Comparison of ENCODE assay signal across 17 mouse cellular contexts in the genomic region with DNA sequence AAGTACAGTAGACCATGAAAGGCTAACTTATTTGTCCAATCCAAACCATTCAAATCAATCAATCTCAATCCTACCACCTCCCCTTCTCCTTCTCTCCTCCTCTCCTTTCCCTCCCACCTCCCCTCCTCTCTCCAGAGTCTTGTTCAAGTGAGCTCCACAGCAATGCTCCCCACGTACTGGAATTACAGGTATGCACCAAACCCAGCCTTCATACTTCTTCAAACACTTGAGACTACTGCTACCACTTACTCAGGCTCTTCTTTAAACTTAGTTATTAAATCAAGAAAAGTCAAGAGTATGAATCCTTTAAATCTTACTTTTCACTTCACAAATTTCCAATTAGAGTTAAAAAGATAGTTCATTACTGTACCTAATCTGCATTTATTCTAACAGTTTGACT. TPM values are rescaled to one million over a fixed set of nuclear protein-coding genes. Genes with fewer than 3 reads are reported as not detected.
DNase-seq lines count a peak whose midpoint lies in the region; ATAC-seq and TF ChIP-seq lines count a peak whose summit lies in the region.
"Had no signal": no experiment of that assay in that cellular context is flagged by ENCODE, and none has a peak within 500 bp of the region (broad histone marks: within the 10 kb centered on the region; RNA-seq: fewer than 3 reads in every experiment).

No protein-coding gene starts in this region.

- peaks cover 8% of the 10 kb centered on the region; the same call in 1 of the 2 replicates for H3K4me1 ChIP-seq in heart, embryonic 11.5 days (ENCODE audit: control insufficient read depth, insufficient read depth, low read length)
- peaks cover 8% of the 10 kb centered on the region for H3K4me1 ChIP-seq in heart, adult 2 months (ENCODE audit: control insufficient read depth, insufficient read depth, low read length)
- H3K4me1 ChIP-seq in hindbrain, embryonic 13.5 days (replicated peaks): peaks cover 38% of the 10 kb centered on the region
- H3K4me1 ChIP-seq in hindbrain, embryonic 11.5 days (replicated peaks; ENCODE audit: control insufficient read depth, insufficient read depth, low read length): no peaks in the 10 kb centered on the region
- peaks cover 27% of the 10 kb centered on the region for H3K4me1 ChIP-seq in midbrain, embryonic 12.5 days
- peaks cover 31% of the 10 kb centered on the region for H3K4me1 ChIP-seq in midbrain, embryonic 10.5 days
- H3K4me1 ChIP-seq in liver, postnatal 0 days (ENCODE audit: insufficient read depth): peaks cover 11% of the 10 kb centered on the region; the same call in 1 of the 2 replicates

- TF ChIP-seq CTCF in heart, adult 2 months (IDR thresholded peaks at IDR 0.05): no peak
- TF ChIP-seq CTCF in liver, postnatal 0 days (IDR thresholded peaks at IDR 0.05; ENCODE audit: low read depth): no peak

- WGBS in heart, embryonic 11.5 days (ENCODE audit: insufficient replicate concordance): 29% methylated on average over 1 of the region's 1 CpGs
- WGBS in heart, adult 2 months: 41% methylated on average over 1 of the region's 1 CpGs
- WGBS in hindbrain, embryonic 13.5 days: 67% methylated on average over 1 of the region's 1 CpGs
- WGBS in hindbrain, embryonic 11.5 days: 60% methylated on average over 1 of the region's 1 CpGs
- 68% methylated on average over 1 of the region's 1 CpGs for WGBS in midbrain, embryonic 12.5 days
- 72% methylated on average over 1 of the region's 1 CpGs for WGBS in midbrain, embryonic 10.5 days
- 52% methylated on average over 1 of the region's 1 CpGs for WGBS in liver, postnatal 0 days (ENCODE audit: insufficient replicate concordance)

- H3K36me3 ChIP-seq in heart, embryonic 11.5 days (ENCODE audit: control insufficient read depth, insufficient read depth, low read length): no peaks in the 10 kb centered on the region
- peaks cover 10% of the 10 kb centered on the region for H3K36me3 ChIP-seq in heart, adult 2 months (ENCODE audit: control insufficient read depth, insufficient read depth, low read length)
- no peaks in the 10 kb centered on the region for H3K36me3 ChIP-seq in hindbrain, embryonic 13.5 days
- H3K36me3 ChIP-seq in hindbrain, embryonic 11.5 days (ENCODE audit: control insufficient read depth, insufficient read depth, low read length): no peaks in the 10 kb centered on the region
- H3K36me3 ChIP-seq in midbrain, embryonic 12.5 days: peaks cover 4% of the 10 kb centered on the region
- H3K36me3 ChIP-seq in midbrain, embryonic 10.5 days: peaks cover 37% of the 10 kb centered on the region
- H3K36me3 ChIP-seq in liver, postnatal 0 days (replicated peaks; ENCODE audit: insufficient read depth, low read length): 0 out of 2 replicates have a peak, but pooled peaks cover 3% of the 10 kb centered on the region
- H3K36me3 ChIP-seq: intestine, embryonic 15.5 days had no signal

- no peaks in the 10 kb centered on the region for H3K27me3 ChIP-seq in heart, embryonic 11.5 days (ENCODE audit: control insufficient read depth, insufficient read depth, low read length)
- H3K27me3 ChIP-seq in heart, adult 2 months (ENCODE audit: control insufficient read depth, insufficient read depth, low read length): no peaks in the 10 kb centered on the region
- no peaks in the 10 kb centered on the region for H3K27me3 ChIP-seq in hindbrain, embryonic 13.5 days
- no peaks in the 10 kb centered on the region for H3K27me3 ChIP-seq in hindbrain, embryonic 11.5 days (ENCODE audit: control insufficient read depth, insufficient read depth, low read length)
- H3K27me3 ChIP-seq in midbrain, embryonic 12.5 days: no peaks in the 10 kb centered on the region
- H3K27me3 ChIP-seq in midbrain, embryonic 10.5 days (ENCODE audit: low read depth, poor library complexity, severe bottlenecking): no peaks in the 10 kb centered on the region
- no peaks in the 10 kb centered on the region for H3K27me3 ChIP-seq in liver, postnatal 0 days (ENCODE audit: insufficient read depth, low read length)
- H3K27me3 ChIP-seq: intestine, embryonic 15.5 days; limb, embryonic 15.5 days had no signal

- ATAC-seq in heart, embryonic 11.5 days (replicated peaks; ENCODE audit: insufficient number of reproducible peaks, low FRiP score, low TSS enrichment): no peak
- no peak for ATAC-seq in hindbrain, embryonic 13.5 days (ENCODE audit: low FRiP score)
- ATAC-seq in hindbrain, embryonic 11.5 days (ENCODE audit: low FRiP score): no peak
- no peak for ATAC-seq in midbrain, embryonic 12.5 days (ENCODE audit: low FRiP score, low read depth)
- no peak for ATAC-seq in liver, postnatal 0 days
- ATAC-seq: intestine, embryonic 15.5 days had no signal

- intact Hi-C loops in heart, adult 2 months (cut with DNase I): no loop called here

- H3K79me2 ChIP-seq in heart, adult 2 months (replicated peaks; ENCODE audit: control insufficient read depth, insufficient read depth, low read length): peaks cover 5% of the 10 kb centered on the region

- no peak overlapping the region for H3K27ac ChIP-seq in heart, embryonic 11.5 days (ENCODE audit: low read depth, low read length)
- no peak overlapping the region for H3K27ac ChIP-seq in heart, adult 2 months
- H3K27ac ChIP-seq in hindbrain, embryonic 13.5 days: no peak overlapping the region
- H3K27ac ChIP-seq in hindbrain, embryonic 11.5 days (ENCODE audit: low read depth, low read length): no peak overlapping the region
- H3K27ac ChIP-seq in midbrain, embryonic 12.5 days (replicated peaks): no peak overlapping the region
- no peak overlapping the region for H3K27ac ChIP-seq in midbrain, embryonic 10.5 days (replicated peaks)
- no peak overlapping the region for H3K27ac ChIP-seq in liver, postnatal 0 days (ENCODE audit: low read depth)
- H3K27ac ChIP-seq: hindbrain, embryonic 10.5 days; intestine, embryonic 15.5 days; limb, embryonic 15.5 days had no signal

- peak overlapping the region; percentile 22 for H3K4me2 ChIP-seq in heart, embryonic 11.5 days
- H3K4me2 ChIP-seq in hindbrain, embryonic 13.5 days: 0 out of 2 replicates have a peak overlapping the region, but pooled peaks have one; percentile 21
- H3K4me2 ChIP-seq in hindbrain, embryonic 11.5 days (replicated peaks; ENCODE audit: low read depth, low read length): no peak overlapping the region
- peak overlapping the region; percentile 23; the same call in 1 of the 2 replicates for H3K4me2 ChIP-seq in midbrain, embryonic 12.5 days (replicated peaks)
- H3K4me2 ChIP-seq in liver, postnatal 0 days (ENCODE audit: low read depth, low read length): peak overlapping the region; percentile 9; the same call in 1 of the 2 replicates
- H3K4me2 ChIP-seq: intestine, embryonic 15.5 days had no signal

- H3K9me3 ChIP-seq in heart, embryonic 11.5 days (replicated peaks; ENCODE audit: control insufficient read depth, low read length): no peaks in the 10 kb centered on the region
- no peaks in the 10 kb centered on the region for H3K9me3 ChIP-seq in hindbrain, embryonic 13.5 days
- H3K9me3 ChIP-seq in hindbrain, embryonic 11.5 days (ENCODE audit: control insufficient read depth, low read length): no peaks in the 10 kb centered on the region
- no peaks in the 10 kb centered on the region for H3K9me3 ChIP-seq in midbrain, embryonic 12.5 days
- H3K9me3 ChIP-seq in midbrain, embryonic 10.5 days (replicated peaks): no peaks in the 10 kb centered on the region
- no peaks in the 10 kb centered on the region for H3K9me3 ChIP-seq in liver, postnatal 0 days (ENCODE audit: low read length)
- H3K9me3 ChIP-seq: hindbrain, embryonic 10.5 days; intestine, embryonic 15.5 days; limb, embryonic 15.5 days had no signal

- no peak for TF ChIP-seq POLR2A in heart, adult 2 months (IDR thresholded peaks at IDR 0.05; ENCODE audit: insufficient read depth, low read depth, low read length)

- no peak overlapping the region for H3K9ac ChIP-seq in heart, embryonic 11.5 days (ENCODE audit: low read depth, low read length)
- H3K9ac ChIP-seq in heart, adult 2 months (ENCODE audit: low read depth, low read length): no peak overlapping the region
- no peak overlapping the region for H3K9ac ChIP-seq in hindbrain, embryonic 13.5 days
- no peak overlapping the region for H3K9ac ChIP-seq in hindbrain, embryonic 11.5 days (ENCODE audit: low read depth, low read length)
- H3K9ac ChIP-seq in midbrain, embryonic 12.5 days (replicated peaks): no peak overlapping the region
- H3K9ac ChIP-seq in liver, postnatal 0 days (replicated peaks): no peak overlapping the region
- H3K9ac ChIP-seq: intestine, embryonic 15.5 days; limb, embryonic 15.5 days had no signal

- TF ChIP-seq EP300 in heart, adult 2 months (IDR thresholded peaks at IDR 0.05; ENCODE audit: insufficient read depth, low read depth, low read length): no peak
- TF ChIP-seq EP300 in liver, postnatal 0 days (IDR thresholded peaks at IDR 0.05; ENCODE audit: low read depth): no peak

- DNase-seq in heart, adult 2 months: no peak
- DNase-seq in hindbrain, embryonic 11.5 days (ENCODE audit: low spot score): no peak
- DNase-seq in midbrain, embryonic 10.5 days (ENCODE audit: low spot score): no peak
- no peak for DNase-seq in liver, postnatal 0 days
- no peak for DNase-seq in natural killer cell, adult 2 months (ENCODE audit: low spot score in 2 of 2)
- DNase-seq: adrenal gland, postnatal 10 days; B cell, adult 2 months; cerebellum, adult 11-12 months; cerebellum, postnatal 25 days; gastrocnemius, postnatal 14 days; thymus, postnatal 25 days had no signal

- no peak overlapping the region for H3K4me3 ChIP-seq in heart, embryonic 11.5 days (ENCODE audit: low read depth, low read length)
- no peak overlapping the region for H3K4me3 ChIP-seq in heart, adult 2 months
- no peak overlapping the region for H3K4me3 ChIP-seq in hindbrain, embryonic 13.5 days
- no peak overlapping the region for H3K4me3 ChIP-seq in hindbrain, embryonic 11.5 days (ENCODE audit: low read depth, low read length)
- H3K4me3 ChIP-seq in midbrain, embryonic 12.5 days: no peak overlapping the region
- no peak overlapping the region; the same call in 1 of the 2 replicates for H3K4me3 ChIP-seq in midbrain, embryonic 10.5 days
- H3K4me3 ChIP-seq in liver, postnatal 0 days (ENCODE audit: low read depth, low read length): no peak overlapping the region
- H3K4me3 ChIP-seq: intestine, embryonic 15.5 days; limb, embryonic 15.5 days had no signal

RNA-seq across cellular contexts. Expression of gene Hnrnpll, which starts 3.6 kb away (rescaled TPM):
- 51.5 and 53.4 TPM in 2 replicates for polyA plus RNA-seq in heart, embryonic 11.5 days (2014; fragmentation: Nextera tagmentation; extraction: Ambion mirVana)
- total RNA-seq in heart, adult 2 months (2021): 10 to 100 TPM; 19.9 to 23.7 TPM
- 7.5 and 14.2 TPM in 2 replicates for polyA plus RNA-seq in heart, adult 2 months (2012; rRNA removed)
- polyA plus RNA-seq in hindbrain, embryonic 13.5 days (2015; fragmentation: Nextera tagmentation; extraction: Ambion mirVana): 60.4 and 64.1 TPM in 2 replicates
- polyA plus RNA-seq in hindbrain, embryonic 11.5 days (2014; fragmentation: Nextera tagmentation; extraction: Ambion mirVana): 123 and 132 TPM in 2 replicates
- polyA plus RNA-seq in midbrain, embryonic 12.5 days (2016; fragmentation: Nextera tagmentation; extraction: Ambion mirVana): 125 and 129 TPM in 2 replicates
- 85.2 and 86.7 TPM in 2 replicates for polyA plus RNA-seq in midbrain, embryonic 10.5 days (2016; fragmentation: Nextera tagmentation; extraction: Ambion mirVana)
- 13.4 and 14.9 TPM in 2 replicates for polyA plus RNA-seq in liver, postnatal 0 days (2015; fragmentation: Nextera tagmentation; extraction: Ambion mirVana)
